Mouse (Mus musculus): ENCODE results near the gene Rbm47.

- TF ChIP-seq POLR2A (IDR thresholded peaks at IDR 0.05; ENCODE audit: low read depth, low read length) (no peak), CTCF (conservative IDR thresholded peaks at IDR 0.05; ENCODE audit: insufficient read depth, insufficient read length, low read depth, low read length) (no peak)
Measured at GRCm38 (mm10) chr5:66067219-66067618, 105.7 kb downstream of the Rbm47 start.

Measured in kidney, adult 2 months (tissue).